Mouse (Mus musculus) small intestine, adult 2 months (tissue): Measurements from ENCODE around the gene Tcte1. TPM values are rescaled to one million over a fixed set of nuclear protein-coding genes. Genes with fewer than 3 reads are reported as not detected.
A peak's percentile ranks its signal among the peaks of the same experiment; 100 is the strongest.

Source experiments
- H3K27ac ChIP-seq: fragments of 200-500 bp; 2 replicates; pipeline ENCODE4 v1.5.1; 2012; ENCODE audit warnings: low read depth, low read length, control low read depth, inconsistent platforms; ENCODE audit not compliant: insufficient read depth
- H3K27me3 ChIP-seq: fragments of 200-500 bp; 2 replicates; pipeline ENCODE4 v1.6.1; 2012; ENCODE audit warnings: mild to moderate bottlenecking, moderate library complexity, low read length, inconsistent platforms; ENCODE audit not compliant: control insufficient read depth, insufficient read depth
- H3K36me3 ChIP-seq: fragments of 200-500 bp; 2 replicates; pipeline ENCODE4 v1.6.1; 2012; ENCODE audit warnings: mild to moderate bottlenecking, low read length, control low read depth, inconsistent platforms; ENCODE audit not compliant: control insufficient read depth, insufficient read depth
- H3K4me1 ChIP-seq: fragments of 200-500 bp; 2 replicates; pipeline ENCODE4 v1.6.1; 2012; ENCODE audit warnings: low read length, inconsistent platforms, mixed read lengths; ENCODE audit not compliant: control insufficient read depth, insufficient read depth, insufficient read length
- H3K4me3 ChIP-seq: fragments of 200-500 bp; 2 replicates; pipeline ENCODE4 v1.5.1; 2012; ENCODE audit warnings: low read depth, mild to moderate bottlenecking, control low read depth, inconsistent platforms, low read length, moderate library complexity
- CTCF ChIP-seq: fragments of 200-500 bp; IDR thresholded peaks from 2 replicates; pipeline ENCODE4 v1.5.1; 2012; ENCODE audit warnings: low read depth, mild to moderate bottlenecking, control low read depth, inconsistent platforms, low read length, moderate library complexity, mixed read lengths; ENCODE audit not compliant: insufficient replicate concordance, insufficient read length; ENCODE audit errors: extremely low read depth
- POLR2A ChIP-seq: fragments of 200-500 bp; IDR thresholded peaks from 2 replicates; pipeline ENCODE4 v1.6.1; 2012; ENCODE audit warnings: low read depth, mild to moderate bottlenecking, control low read depth, inconsistent platforms, low read length, moderate library complexity
- WGBS: fragments of 180-500 bp; shearing (Covaris S2); methylation state at CpG from one replicate; pipeline ENCODE4 v1.1.7; 2018; 5-methylcytosine and 5-hydroxymethylcytosine counted together
- polyA plus RNA-seq: library from polyadenylated mRNA; depleted of rRNA; stranded (reverse); fragments of >200 nt; gene quantifications from 2 replicates; pipeline ENCODE4 v1.2.3, GENCODE M21; 2012; rRNA removed

Gene Tcte1
- polyA plus RNA-seq, 1 experiment = 0.04 TPM

DNA sequence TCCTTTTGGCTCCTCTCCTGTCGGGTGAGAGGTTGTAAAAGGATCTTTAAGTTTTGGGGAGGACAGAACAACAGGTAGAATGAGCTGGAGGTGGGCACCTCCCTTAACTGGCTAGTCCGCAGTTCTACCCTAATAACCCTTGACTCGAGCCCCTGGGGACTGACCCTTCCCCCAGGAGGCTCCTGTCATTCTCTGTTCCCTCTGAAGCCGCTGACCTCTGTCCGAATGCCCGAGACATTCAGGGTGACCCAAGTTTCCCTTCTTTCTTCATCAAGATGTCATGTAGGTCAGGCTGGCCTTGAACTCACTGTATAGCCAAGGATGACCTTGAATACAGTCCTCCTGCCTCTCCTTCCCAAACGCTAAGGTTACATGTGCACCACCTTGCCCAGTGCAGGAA is 65.1 kb downstream of the Tcte1 start:
- TF ChIP-seq CTCF (no peak), POLR2A (no peak)
- Histone ChIP-seq H3K4me3 (no peak overlapping the region), H3K4me1 (peaks cover 7% of the 10 kb centered on the region), H3K36me3 (peaks cover 3% of the 10 kb centered on the region; the same call in 1 of the 2 replicates), H3K27ac (no peak overlapping the region), H3K27me3 (no peaks in the 10 kb centered on the region)
- WGBS = 90% methylated on average over 7 of the region's 7 CpGs

DNA sequence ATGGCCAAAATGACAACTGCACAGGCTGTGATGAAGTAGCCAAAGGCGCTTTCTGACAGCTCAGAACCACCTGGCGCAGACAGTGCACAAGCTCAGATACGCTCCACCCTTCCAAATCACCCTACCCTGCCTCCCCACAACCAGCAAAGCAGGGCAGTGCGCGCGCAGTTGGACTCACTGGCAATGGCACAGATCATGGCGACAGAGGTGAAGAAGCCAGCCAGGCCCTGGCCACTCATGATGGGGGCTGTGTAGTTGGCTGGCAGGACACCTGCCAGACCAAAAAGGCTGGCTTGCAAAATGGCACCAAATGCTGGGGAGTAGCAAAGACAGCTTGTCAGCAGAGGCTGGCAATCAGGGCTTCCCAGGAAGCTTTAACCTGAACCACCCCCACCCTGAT is 66.0 kb downstream of the Tcte1 start:
- 99% methylated on average over 7 of the region's 7 CpGs for WGBS
- Histone ChIP-seq H3K27ac (no peak overlapping the region), H3K4me3 (no peak overlapping the region), H3K27me3 (no peaks in the 10 kb centered on the region), H3K36me3 (peaks cover 3% of the 10 kb centered on the region; the same call in 1 of the 2 replicates), H3K4me1 (peaks cover 12% of the 10 kb centered on the region)
- TF ChIP-seq CTCF = no peak
- no peak for TF ChIP-seq POLR2A

DNA sequence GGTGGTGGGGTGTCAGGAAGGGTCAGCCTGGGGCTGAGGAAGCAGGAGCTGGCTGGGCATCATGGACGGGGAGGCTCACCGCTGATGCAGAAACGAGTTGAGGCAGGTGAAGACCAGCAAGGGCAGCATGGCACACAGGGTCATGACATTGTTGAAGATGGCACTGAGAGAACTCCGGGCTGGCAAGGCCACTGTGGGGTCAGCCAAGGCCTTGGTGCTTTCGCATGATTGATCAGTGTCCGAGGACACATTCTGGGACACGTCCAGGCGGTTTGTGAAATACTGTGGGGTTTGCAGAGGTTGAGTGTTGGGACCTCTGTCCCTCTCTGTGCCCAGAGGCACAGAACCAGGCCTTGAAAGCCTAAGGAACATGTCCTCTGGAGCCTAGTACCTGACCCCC is 66.6 kb downstream of the Tcte1 start:
- H3K4me1 ChIP-seq = peaks cover 9% of the 10 kb centered on the region
- no peak overlapping the region for H3K4me3 ChIP-seq
- no peak for TF ChIP-seq CTCF
- TF ChIP-seq POLR2A = no peak
- peaks cover 3% of the 10 kb centered on the region; the same call in 1 of the 2 replicates for H3K36me3 ChIP-seq
- no peaks in the 10 kb centered on the region for H3K27me3 ChIP-seq
- no peak overlapping the region for H3K27ac ChIP-seq
- WGBS = 93% methylated on average over 8 of the region's 8 CpGs

DNA sequence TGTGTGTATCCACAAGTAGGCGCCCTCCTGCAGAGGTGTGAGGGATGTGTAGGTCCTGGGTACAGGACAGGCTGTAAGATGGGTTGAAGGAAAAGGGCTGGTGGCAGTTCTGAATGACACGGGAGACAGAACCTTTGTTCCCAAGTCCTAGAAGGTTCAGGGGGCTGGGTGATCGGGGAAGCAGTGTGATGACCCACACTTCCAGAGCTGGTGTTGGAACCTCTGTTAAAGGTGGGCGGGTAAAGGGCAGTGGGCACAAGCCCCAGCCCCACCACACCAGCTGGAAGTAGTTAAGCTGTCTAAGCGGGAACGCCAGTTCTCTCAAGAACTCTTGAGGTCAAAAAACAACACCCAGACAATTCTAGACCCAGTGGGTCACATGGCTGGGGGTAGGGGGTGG is 67.2 kb downstream of the Tcte1 start:
- no peaks in the 10 kb centered on the region for H3K27me3 ChIP-seq
- peaks cover 12% of the 10 kb centered on the region for H3K4me1 ChIP-seq
- peaks cover 3% of the 10 kb centered on the region; the same call in 1 of the 2 replicates for H3K36me3 ChIP-seq
- no peak overlapping the region for H3K27ac ChIP-seq
- TF ChIP-seq CTCF = no peak
- TF ChIP-seq POLR2A = no peak
- 82% methylated on average over 6 of the region's 6 CpGs for WGBS
- no peak overlapping the region for H3K4me3 ChIP-seq

DNA sequence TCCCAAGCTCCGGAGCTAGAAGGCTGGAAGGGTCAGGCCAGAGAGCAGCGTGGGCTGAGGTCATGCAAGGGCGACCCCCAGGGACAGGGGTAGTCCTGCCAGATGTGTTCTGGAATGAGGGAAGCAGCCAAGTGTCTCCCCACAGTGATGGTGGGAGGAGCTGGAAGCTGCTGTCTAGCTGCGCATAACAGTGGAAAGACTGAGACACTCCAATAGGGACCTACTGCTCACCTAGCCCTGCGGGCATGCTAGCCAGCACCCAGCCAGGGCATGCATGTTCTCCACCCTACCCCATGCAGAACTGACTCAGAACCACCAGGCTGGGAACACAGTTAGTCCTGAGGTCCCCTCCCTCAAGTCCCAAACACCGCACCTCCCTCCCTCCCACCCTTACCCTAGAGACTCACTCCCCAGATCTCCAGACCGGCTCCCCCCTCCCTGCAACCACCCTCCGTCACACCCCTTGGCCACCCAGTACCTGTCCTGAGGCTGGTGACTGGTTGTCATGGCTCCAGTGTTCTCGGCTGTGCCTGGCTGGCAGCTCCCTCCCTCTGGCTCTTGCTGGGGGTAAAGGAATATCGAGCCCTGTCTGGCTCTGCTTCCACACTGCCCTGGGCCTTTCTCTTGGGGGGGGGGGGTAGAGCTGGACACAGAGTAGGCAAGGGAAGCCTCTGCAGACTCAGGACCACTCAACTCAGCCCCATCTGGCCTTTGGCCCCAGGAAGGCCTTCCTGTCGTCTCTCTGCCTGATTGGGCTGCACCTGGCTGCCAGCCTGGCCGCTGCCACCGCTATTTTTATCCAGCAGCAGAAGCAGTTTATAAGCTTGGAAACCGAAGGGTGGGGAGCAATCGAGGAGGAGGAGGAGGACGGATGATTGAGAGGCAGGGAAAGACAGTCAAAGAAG is 68.7 kb downstream of the Tcte1 start:
- Histone ChIP-seq H3K27ac (no peak overlapping the region; the same call in none of the 2 replicates), H3K36me3 (0 out of 2 replicates have a peak, but pooled peaks cover 3% of the 10 kb centered on the region), H3K4me3 (0 out of 2 replicates have a peak overlapping the region, but pooled peaks have one; percentile 10), H3K4me1 (peaks cover 18% of the 10 kb centered on the region), H3K27me3 (no peaks in the 10 kb centered on the region)
- 58% methylated on average over 16 of the region's 16 CpGs for WGBS
- no peak for TF ChIP-seq POLR2A
- TF ChIP-seq CTCF = no peak

Other genes with a start within 250 kb of the Tcte1 start
- 2.1 and 4.2 TPM in 2 replicates for gene Cdc5l, start 89.7 kb upstream of the Tcte1 start, polyA plus RNA-seq
- not detected in 2 replicates for gene Spats1, start 48.0 kb upstream of the Tcte1 start, polyA plus RNA-seq
- gene Aars2, start 16.6 kb upstream of the Tcte1 start, polyA plus RNA-seq = 9.8 and 10.5 TPM in 2 replicates
- gene Tmem151b, start 26.2 kb downstream of the Tcte1 start, polyA plus RNA-seq = 0.53 and 0.94 TPM in 2 replicates
- gene Nfkbie, start 32.3 kb downstream of the Tcte1 start, polyA plus RNA-seq = 4.6 and 6.2 TPM in 2 replicates
- gene Slc35b2, start 40.4 kb downstream of the Tcte1 start, polyA plus RNA-seq = 98.2 and 105 TPM in 2 replicates
- gene Hsp90ab1, start 49.8 kb downstream of the Tcte1 start, polyA plus RNA-seq = 93.8 and 157 TPM in 2 replicates
- gene Slc29a1, start 76.2 kb downstream of the Tcte1 start, polyA plus RNA-seq = 26.1 and 35.2 TPM in 2 replicates
- gene Mymx, start 78.7 kb downstream of the Tcte1 start, polyA plus RNA-seq = 0.75 and 5.8 TPM in 2 replicates
- 0.03 TPM in 1 of 2 replicates, not detected in the other for gene Capn11, start 135.9 kb downstream of the Tcte1 start, polyA plus RNA-seq
- gene Mrpl14, start 162.9 kb downstream of the Tcte1 start, polyA plus RNA-seq = 105 and 161 TPM in 2 replicates
- 42.6 and 65.0 TPM in 2 replicates for gene Tmem63b, start 163.5 kb downstream of the Tcte1 start, polyA plus RNA-seq
- not detected in 2 replicates for gene 1600014C23Rik, start 210.4 kb downstream of the Tcte1 start, polyA plus RNA-seq